Mouse (Mus musculus) CH12.LX (cell line): ENCODE results near the gene Rps6kb2.

Source experiments
- CTCF ChIP-seq, 2 experiments: IDR thresholded peaks in 1 of 2; conservative IDR thresholded peaks in 1 of 2; 2 replicates each; pipeline ENCODE4 v1.5.1; 2011 to 2012; ENCODE audit warnings: low read depth in 2 of 2, low read length in 2 of 2, improper control_type of control experiment in 1 of 2, inconsistent platforms in 1 of 2, mild to moderate bottlenecking in 1 of 2, moderate library complexity in 1 of 2
- ELF1 ChIP-seq: IDR thresholded peaks from 2 replicates; pipeline ENCODE4 v1.6.1; 2014; ENCODE audit warnings: low read depth, mild to moderate bottlenecking, inconsistent platforms, low read length, improper control_type of control experiment
- HCFC1 ChIP-seq: IDR thresholded peaks from 2 replicates; pipeline ENCODE4 v1.6.1; 2012; ENCODE audit warnings: low read depth, mild to moderate bottlenecking, inconsistent platforms, low read length, improper control_type of control experiment
- JUND ChIP-seq: conservative IDR thresholded peaks from 2 replicates; pipeline ENCODE4 v1.6.1; 2011; ENCODE audit warnings: low read depth, low read length, improper control_type of control experiment
- MAZ ChIP-seq: IDR thresholded peaks from 2 replicates; pipeline ENCODE4 v1.6.1; 2012; ENCODE audit warnings: low read depth, mild to moderate bottlenecking, inconsistent platforms, low read length, improper control_type of control experiment, moderate library complexity
- MYC ChIP-seq: IDR thresholded peaks from 2 replicates; pipeline ENCODE4 v1.6.1; 2011; ENCODE audit warnings: low read depth, mild to moderate bottlenecking, improper control_type of control experiment, low read length
- NRF1 ChIP-seq: IDR thresholded peaks from 2 replicates; pipeline ENCODE4 v1.6.1; 2014; ENCODE audit warnings: low read depth, mild to moderate bottlenecking, inconsistent platforms, low read length, improper control_type of control experiment, moderate library complexity
- POLR2A ChIP-seq: IDR thresholded peaks from 2 replicates; pipeline ENCODE4 v1.6.1; 2011; ENCODE audit warnings: low read depth, mild to moderate bottlenecking, improper control_type of control experiment, low read length
- RCOR1 ChIP-seq: conservative IDR thresholded peaks from 2 replicates; pipeline ENCODE4 v1.6.1; 2012; ENCODE audit warnings: low read depth, mild to moderate bottlenecking, inconsistent platforms, low read length, improper control_type of control experiment
- ZNF384 ChIP-seq: IDR thresholded peaks from 2 replicates; pipeline ENCODE4 v1.6.1; 2012; ENCODE audit warnings: low read depth, low read length, improper control_type of control experiment, inconsistent platforms

DNA sequence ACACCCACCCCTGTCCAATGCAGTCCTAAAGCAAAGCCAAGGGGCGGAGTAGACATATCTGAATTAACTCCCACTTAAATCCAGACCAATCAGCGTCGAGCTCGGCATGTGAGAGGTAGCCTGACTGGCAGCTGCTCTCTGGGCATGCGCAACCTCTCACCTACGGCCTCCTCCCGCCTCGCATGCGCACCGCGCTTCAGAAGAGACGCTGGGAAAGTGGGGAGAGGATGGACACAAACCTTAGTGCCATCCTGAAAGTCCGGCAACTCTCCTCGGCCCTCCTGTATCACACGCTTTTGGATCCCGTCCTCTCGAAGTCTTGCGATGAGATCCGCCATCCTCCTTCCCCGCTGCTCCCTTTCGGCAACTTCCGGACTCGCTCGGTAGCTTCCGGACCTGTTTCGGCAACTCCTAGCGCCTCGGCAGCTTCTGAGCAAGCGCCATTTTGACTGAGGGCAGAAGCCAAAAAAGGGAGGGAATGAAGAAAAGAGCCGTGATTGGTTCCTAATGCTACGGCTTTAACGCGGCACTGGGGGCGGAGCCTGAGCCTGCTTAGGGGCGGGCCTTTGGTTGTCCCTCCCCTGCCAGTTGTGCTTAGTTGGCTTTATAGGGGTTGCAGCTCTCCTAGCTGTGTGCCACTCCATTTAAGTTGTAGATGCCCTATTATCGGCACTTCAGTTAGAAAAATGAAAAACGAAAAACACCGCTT lies 41.9 kb downstream of the Rps6kb2 start:
- TF ChIP-seq MAZ = no peak; the same call in 1 of the 2 replicates
- peak; percentile 95 for TF ChIP-seq NRF1
- TF ChIP-seq CTCF (conservative IDR thresholded peaks at IDR 0.05 in 1 of 2, IDR thresholded peaks at IDR 0.05 in 1 of 2; ENCODE audit: low read depth in 2 of 2, low read length in 2 of 2) = no peak
- peak; percentile 72 for TF ChIP-seq POLR2A
- peak; percentile 37; the same call in 1 of the 2 replicates for TF ChIP-seq ZNF384
- TF ChIP-seq RCOR1 = no peak
- peak; percentile 93 for TF ChIP-seq ELF1
- TF ChIP-seq JUND = no peak
- TF ChIP-seq HCFC1 = peak; percentile 95
- no peak for TF ChIP-seq MYC
